In the genomic region with DNA sequence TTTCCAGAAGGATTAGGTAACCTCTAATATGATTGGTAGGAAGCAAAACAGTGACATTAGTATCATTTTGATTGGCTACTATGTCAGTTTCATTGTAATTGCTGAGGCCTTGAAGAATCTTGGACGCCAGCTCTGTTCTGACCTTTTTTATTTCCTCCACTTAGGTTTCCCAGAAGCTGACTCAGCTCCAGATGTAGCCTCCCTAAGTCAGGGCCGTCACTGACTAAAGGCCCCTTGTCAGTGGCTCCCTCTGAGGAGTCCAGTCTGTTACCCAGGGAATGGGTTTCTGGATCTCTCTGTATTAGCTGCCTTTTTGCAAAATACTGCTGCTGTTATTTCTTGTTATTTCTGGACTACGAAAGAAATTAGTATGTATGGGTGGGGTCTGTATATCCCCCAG, we compare ENCODE assay signal across 27 mouse cellular contexts. TPM values are rescaled to one million over a fixed set of nuclear protein-coding genes. Genes with fewer than 3 reads are reported as not detected.
A peak's percentile ranks its signal among the peaks of the same experiment; 100 is the strongest.
DNase-seq lines count a peak whose midpoint lies in the region; ATAC-seq lines count a peak whose summit lies in the region.
"Had no signal": no experiment of that assay in that cellular context is flagged by ENCODE, and none has a peak within 500 bp of the region (broad histone marks: within the 10 kb centered on the region; RNA-seq: fewer than 3 reads in every experiment).

No protein-coding gene starts in this region.

- H3K36me3 ChIP-seq in kidney, embryonic 16.5 days (ENCODE audit: insufficient read depth, low read length), result no peaks in the 10 kb centered on the region
- H3K36me3 ChIP-seq: hindbrain, embryonic 12.5 days; intestine, embryonic 15.5 days; liver, embryonic 13.5 days; midbrain, embryonic 15.5 days had no signal

- H3K9ac ChIP-seq in kidney, embryonic 16.5 days (replicated peaks; ENCODE audit: low read length), result no peak overlapping the region
- H3K9ac ChIP-seq: hindbrain, embryonic 12.5 days; intestine, embryonic 15.5 days; liver, embryonic 13.5 days; midbrain, embryonic 15.5 days had no signal

- peak; percentile 69 to 90 for DNase-seq in adrenal gland, adult (ENCODE audit: inconsistent age in 2 of 2, low spot score in 1 of 2)
- no peak for DNase-seq in adrenal gland, postnatal 4 days (ENCODE audit: low spot score in 2 of 2)
- no peak for DNase-seq in kidney, adult 18-20 months
- peak; percentile 26 for DNase-seq in ovary, adult 18-20 months (ENCODE audit: low spot score)
- no peak for DNase-seq in ovary, postnatal 10 days (ENCODE audit: low spot score)
- no peak for DNase-seq in embryo, embryonic 9.5 days (ENCODE audit: extremely low spot score)
- DNase-seq: cerebellum, adult 18-20 months; cerebellum, postnatal 10 days; gastrocnemius, adult 2 months; gastrocnemius, postnatal 36 days; heart, adult 18-20 months; heart, postnatal 36 days; kidney, postnatal 36 days; liver, embryonic 13.5 days; lung, adult 18-20 months; lung, postnatal 10 days had no signal

- no peak overlapping the region for H3K4me3 ChIP-seq in kidney, embryonic 16.5 days (ENCODE audit: low read length)
- H3K4me3 ChIP-seq: erythroblast, embryonic 14.5 days; gastrocnemius, adult 2 months; hindbrain, embryonic 12.5 days; intestine, embryonic 15.5 days; layer of hippocampus, adult 2 months; left cerebral cortex, adult 2 months; liver, embryonic 13.5 days; midbrain, embryonic 15.5 days had no signal

- no peaks in the 10 kb centered on the region for H3K4me1 ChIP-seq in kidney, embryonic 16.5 days (ENCODE audit: insufficient read depth, low read length)
- H3K4me1 ChIP-seq: hindbrain, embryonic 12.5 days; intestine, embryonic 15.5 days; liver, embryonic 13.5 days; midbrain, embryonic 15.5 days had no signal

- peak; percentile 65 for ATAC-seq in kidney, embryonic 16.5 days (ENCODE audit: low FRiP score, low TSS enrichment)
- ATAC-seq: forebrain, embryonic 16.5 days; hindbrain, postnatal 0 days; intestine, embryonic 15.5 days; midbrain, embryonic 15.5 days had no signal

- H3K27me3 ChIP-seq in kidney, embryonic 16.5 days (ENCODE audit: insufficient read depth, low read length), result no peaks in the 10 kb centered on the region
- H3K27me3 ChIP-seq: CH12.LX; hindbrain, embryonic 12.5 days; intestine, embryonic 15.5 days; liver, embryonic 13.5 days; midbrain, embryonic 15.5 days had no signal

- H3K4me2 ChIP-seq in kidney, embryonic 16.5 days (replicated peaks; ENCODE audit: low read depth, low read length), result no peak overlapping the region
- H3K4me2 ChIP-seq: heart, embryonic 11.5 days; hindbrain, embryonic 12.5 days; intestine, embryonic 15.5 days; liver, embryonic 13.5 days; midbrain, embryonic 15.5 days had no signal

- 50% methylated on average over 3 of the region's 3 CpGs for WGBS in kidney, embryonic 16.5 days

- H3K9me3 ChIP-seq in kidney, embryonic 16.5 days (ENCODE audit: low read length), result no peaks in the 10 kb centered on the region
- H3K9me3 ChIP-seq: hindbrain, embryonic 12.5 days; intestine, embryonic 15.5 days; liver, embryonic 13.5 days; midbrain, embryonic 15.5 days had no signal

- H3K27ac ChIP-seq in kidney, embryonic 16.5 days (ENCODE audit: low read length), result no peak overlapping the region
- H3K27ac ChIP-seq: gastrocnemius, adult 2 months; hindbrain, embryonic 12.5 days; hindbrain, postnatal 0 days; intestine, embryonic 15.5 days; layer of hippocampus, adult 2 months; left cerebral cortex, adult 2 months; liver, embryonic 13.5 days; midbrain, embryonic 15.5 days had no signal

RNA-seq across cellular contexts. Expression of a gene that starts 11.6 kb away (rescaled TPM):
- total RNA-seq in adrenal gland, postnatal 4 days (2021), result under 1 TPM; 0.45 to 0.48 TPM
- polyA plus RNA-seq in kidney, embryonic 16.5 days (2015; fragmentation: Nextera tagmentation; extraction: Ambion mirVana), result 0.36 and 0.60 TPM in 2 replicates
- polyA plus RNA-seq: erythroblast, embryonic 14.5 days had no signal

RNA-seq across cellular contexts. Expression of a gene that starts 43.1 kb away (rescaled TPM):
- 100 to 1,000 TPM; 234 to 246 TPM for total RNA-seq in adrenal gland, postnatal 4 days (2021)
- polyA plus RNA-seq in kidney, embryonic 16.5 days (2015; fragmentation: Nextera tagmentation; extraction: Ambion mirVana), result 543 and 583 TPM in 2 replicates

Comparison
In these comparisons a context has a peak if more than half of its experiments do, and no peak if none do; other contexts are left out.
1. DNase-seq: peak in adrenal gland, adult (2 of 2) and ovary, adult 18-20 months (single experiment); none in adrenal gland, postnatal 4 days (0 of 2), kidney, adult 18-20 months (single experiment), ovary, postnatal 10 days (single experiment) and embryo, embryonic 9.5 days (single experiment).